7 mouse cellular contexts compared by ENCODE assay signal in the genomic region with DNA sequence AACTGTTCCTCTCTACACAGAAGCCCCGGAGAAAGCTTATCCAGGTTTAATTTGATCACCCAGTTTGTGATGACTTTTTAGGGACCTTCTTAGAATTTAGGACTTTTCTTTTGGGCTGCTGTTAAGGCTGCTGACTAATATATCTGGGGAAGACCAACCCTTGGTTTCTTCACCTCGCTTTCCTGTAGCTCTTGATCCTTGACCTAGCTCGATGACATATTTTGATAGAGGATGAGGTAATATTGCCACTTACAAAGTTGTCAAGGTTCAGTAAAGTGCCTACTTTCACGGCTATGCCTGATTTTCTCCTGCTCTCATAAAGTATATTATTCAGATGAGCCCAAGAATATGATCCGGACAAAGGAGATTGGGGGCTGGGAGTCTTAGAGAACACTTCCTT. TPM values are rescaled to one million over a fixed set of nuclear protein-coding genes. Genes with fewer than 3 reads are reported as not detected.
DNase-seq lines count a peak whose midpoint lies in the region; ATAC-seq and TF ChIP-seq lines count a peak whose summit lies in the region.

No protein-coding gene starts in this region.

- H3K4me1 ChIP-seq in spleen, adult 2 months (ENCODE audit: control insufficient read depth, insufficient read depth, insufficient read length), result no peaks in the 10 kb centered on the region; the same call in 1 of the 2 replicates
- H3K4me1 ChIP-seq in forebrain, embryonic 10.5 days, result peaks cover 18% of the 10 kb centered on the region
- peaks cover 26% of the 10 kb centered on the region for H3K4me1 ChIP-seq in liver, embryonic 13.5 days (replicated peaks)

- no peak for TF ChIP-seq CTCF in spleen, adult 2 months (IDR thresholded peaks at IDR 0.05; ENCODE audit: extremely low read depth, insufficient read depth, insufficient read length, insufficient replicate concordance)

- ATAC-seq in liver, embryonic 13.5 days (ENCODE audit: low read depth), result no peak; the same call in 1 of the 2 replicates

- no peaks in the 10 kb centered on the region for H3K36me3 ChIP-seq in spleen, adult 2 months (ENCODE audit: control insufficient read depth, insufficient read depth, low read length)
- H3K36me3 ChIP-seq in forebrain, embryonic 10.5 days (replicated peaks), result no peaks in the 10 kb centered on the region
- H3K36me3 ChIP-seq in liver, embryonic 13.5 days, result no peaks in the 10 kb centered on the region

- no peaks in the 10 kb centered on the region for H3K9me3 ChIP-seq in forebrain, embryonic 10.5 days
- no peaks in the 10 kb centered on the region for H3K9me3 ChIP-seq in liver, embryonic 13.5 days (replicated peaks)

- H3K4me2 ChIP-seq in liver, embryonic 13.5 days, result peak overlapping the region; percentile 86

- peak overlapping the region; percentile 100 for H3K4me3 ChIP-seq in spleen, adult 2 months (ENCODE audit: extremely low read depth, insufficient read depth, insufficient read length)
- H3K4me3 ChIP-seq in forebrain, embryonic 10.5 days, result peak overlapping the region; percentile 91
- H3K4me3 ChIP-seq in liver, embryonic 13.5 days (replicated peaks), result peak overlapping the region; percentile 90

- H3K27ac ChIP-seq in spleen, adult 2 months (ENCODE audit: insufficient read depth, low read length), result no peak overlapping the region
- H3K27ac ChIP-seq in forebrain, embryonic 10.5 days, result peak overlapping the region; percentile 89
- H3K27ac ChIP-seq in liver, embryonic 13.5 days, result peak overlapping the region; percentile 61

- peak overlapping the region; percentile 93 for H3K9ac ChIP-seq in liver, embryonic 13.5 days

- WGBS in spleen, adult 2 months, result 13% methylated on average over 5 of the region's 5 CpGs
- WGBS in forebrain, embryonic 10.5 days, result 22% methylated on average over 5 of the region's 5 CpGs
- WGBS in liver, embryonic 13.5 days (ENCODE audit: insufficient replicate concordance), result 9% methylated on average over 5 of the region's 5 CpGs

- DNase-seq in spleen, adult 2 months (ENCODE audit: low read depth in 1 of 2, low spot score in 2 of 2), result no peak
- no peak for DNase-seq in spleen, postnatal 10 days (ENCODE audit: low spot score in 2 of 2)
- DNase-seq in forebrain, embryonic 10.5 days (ENCODE audit: extremely low spot score, low spot score), result no peak
- DNase-seq in liver, embryonic 13.5 days, result no peak
- no peak for DNase-seq in T-cell, adult 2 months (ENCODE audit: low spot score)
- no peak for DNase-seq in cerebellum, adult 11-12 months
- no peak for DNase-seq in gastrocnemius, postnatal 25 days

- H3K27me3 ChIP-seq in spleen, adult 2 months (ENCODE audit: control insufficient read depth, insufficient read depth, low read length), result no peaks in the 10 kb centered on the region
- H3K27me3 ChIP-seq in forebrain, embryonic 10.5 days (ENCODE audit: poor library complexity, severe bottlenecking), result no peaks in the 10 kb centered on the region
- H3K27me3 ChIP-seq in liver, embryonic 13.5 days, result no peaks in the 10 kb centered on the region

- no peak for TF ChIP-seq POLR2A in spleen, adult 2 months (IDR thresholded peaks at IDR 0.05; ENCODE audit: low read depth, low read length)

RNA-seq across cellular contexts. Expression of gene Sec22b, which starts 0.6 kb away (rescaled TPM):
- 15.8 and 17.1 TPM in 2 replicates for polyA plus RNA-seq in spleen, adult 2 months (2012; rRNA removed)
- polyA plus RNA-seq in forebrain, embryonic 10.5 days (2016; fragmentation: Nextera tagmentation; extraction: Ambion mirVana), result 114 TPM in 2 replicates
- 60.8 and 67.3 TPM in 2 replicates for polyA plus RNA-seq in liver, embryonic 13.5 days (2015; fragmentation: Nextera tagmentation; extraction: Ambion mirVana)
- total RNA-seq in gastrocnemius, postnatal 25 days (2021), result 10 to 100 TPM; 26.0 to 26.3 TPM

RNA-seq across cellular contexts. Expression of gene Pde4dip, which starts 13.1 kb away (rescaled TPM):
- polyA plus RNA-seq in spleen, adult 2 months (2012; rRNA removed), result 9.9 and 12.0 TPM in 2 replicates
- polyA plus RNA-seq in forebrain, embryonic 10.5 days (2016; fragmentation: Nextera tagmentation; extraction: Ambion mirVana), result 18.5 and 18.7 TPM in 2 replicates
- polyA plus RNA-seq in liver, embryonic 13.5 days (2015; fragmentation: Nextera tagmentation; extraction: Ambion mirVana), result 5.8 and 7.5 TPM in 2 replicates
- total RNA-seq in gastrocnemius, postnatal 25 days (2021), result 1,000 to 10,000 TPM; 3,024 to 3,244 TPM
